Mouse (Mus musculus) liver, adult 2 months (tissue): Measurements from ENCODE around the gene Ipo9.

Experiments used
- CTCF ChIP-seq: fragments of 200-500 bp; IDR thresholded peaks from 2 replicates; pipeline ENCODE4 v1.5.1; 2011; ENCODE audit warnings: low read depth, low read length, control low read depth
- POLR2A ChIP-seq: fragments of 200-500 bp; IDR thresholded peaks from 2 replicates; pipeline ENCODE4 v1.6.1; 2011; ENCODE audit warnings: low read length, control low read depth; ENCODE audit not compliant: insufficient read depth; ENCODE audit errors: extremely low read depth

DNA sequence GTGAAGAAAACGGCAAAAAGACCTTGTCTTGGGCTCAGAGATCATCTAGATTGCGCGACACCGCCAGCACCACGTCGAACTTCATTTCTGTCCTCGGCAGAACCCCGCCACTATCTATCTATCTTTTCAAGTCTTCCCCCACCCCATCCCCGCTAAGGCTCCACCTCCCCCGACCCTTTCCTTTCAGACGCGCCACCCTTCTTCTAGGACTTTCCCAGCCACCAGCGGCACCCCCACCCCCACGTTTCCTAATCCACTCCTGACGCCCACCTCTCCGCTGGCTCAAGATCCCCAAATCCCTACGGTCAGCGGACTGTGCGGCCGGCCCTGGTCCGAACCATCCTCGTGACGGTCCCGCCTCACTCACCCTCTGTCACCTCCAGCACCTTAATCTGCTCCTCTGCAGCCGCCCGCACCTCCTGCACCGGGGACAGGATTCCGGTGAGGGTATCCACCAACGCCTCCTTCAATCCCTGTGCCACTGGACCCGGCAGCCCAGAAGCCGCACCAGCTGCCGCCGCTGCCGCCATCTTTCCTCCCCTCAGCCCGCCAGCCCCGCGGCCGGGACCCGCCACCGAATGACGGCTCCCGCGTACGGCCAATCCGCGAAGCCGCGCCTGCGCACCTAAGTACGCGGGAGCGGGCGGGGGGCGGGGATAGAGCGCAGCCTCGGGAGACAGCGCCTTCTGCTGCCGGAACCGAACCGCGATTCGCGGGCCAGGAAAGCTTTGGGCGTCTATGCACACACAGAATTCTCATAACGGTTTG lies at the start of gene Ipo9:
- peak; percentile 44; the same call in 1 of the 2 replicates for TF ChIP-seq POLR2A
- peak; percentile 78 for TF ChIP-seq CTCF
